Comparison of ENCODE assay signal across 34 mouse cellular contexts in genomic region chr17:27677756-27678155, GRCm38 (mm10). TPM values are rescaled to one million over a fixed set of nuclear protein-coding genes. Genes with fewer than 3 reads are reported as not detected.
DNase-seq lines count a peak whose midpoint lies in the region; ATAC-seq lines count a peak whose summit lies in the region.
"Had no signal": no experiment of that assay in that cellular context is flagged by ENCODE, and none has a peak within 500 bp of the region (broad histone marks: within the 10 kb centered on the region; RNA-seq: fewer than 3 reads in every experiment).

No protein-coding gene starts in this region.

- no peak for DNase-seq in forebrain, embryonic 10.5 days (ENCODE audit: extremely low spot score, low spot score)
- no peak for DNase-seq in hindbrain, embryonic 14.5 days (ENCODE audit: low spot score)
- no peak for DNase-seq in hindbrain, embryonic 11.5 days (ENCODE audit: low spot score)
- no peak for DNase-seq in neural tube, embryonic 10.5 days (ENCODE audit: extremely low spot score, low spot score)
- no peak for DNase-seq in kidney, adult 8-10 months
- DNase-seq in adrenal gland, adult 8-10 months: no peak
- DNase-seq: adrenal gland, postnatal 10 days; cerebellum, adult 11 months; cerebellum, adult 9-10 months; cerebellum, postnatal 36 days; embryo, embryonic 11 days; gastrocnemius, postnatal 14 days; heart, postnatal 14 days; kidney, adult 9 months; kidney, postnatal 10 days had no signal

- peak overlapping the region; percentile 94 for H3K27ac ChIP-seq in forebrain, embryonic 13.5 days
- H3K27ac ChIP-seq in forebrain, embryonic 10.5 days: no peak overlapping the region
- H3K27ac ChIP-seq in hindbrain, embryonic 14.5 days: peak overlapping the region; percentile 88
- H3K27ac ChIP-seq in hindbrain, embryonic 11.5 days (ENCODE audit: low read depth, low read length): no peak overlapping the region
- peak overlapping the region; percentile 88 for H3K27ac ChIP-seq in neural tube, embryonic 13.5 days (replicated peaks)
- H3K27ac ChIP-seq: embryonic facial prominence, embryonic 12.5 days; intestine, embryonic 15.5 days; limb, embryonic 13.5 days; lung, embryonic 15.5 days; midbrain, embryonic 10.5 days had no signal

- H3K4me1 ChIP-seq in forebrain, embryonic 13.5 days: peaks cover 52% of the 10 kb centered on the region
- peaks cover 29% of the 10 kb centered on the region for H3K4me1 ChIP-seq in forebrain, embryonic 10.5 days
- H3K4me1 ChIP-seq in hindbrain, embryonic 14.5 days (replicated peaks; ENCODE audit: control insufficient read depth, insufficient read depth, low read length): peaks cover 19% of the 10 kb centered on the region
- H3K4me1 ChIP-seq in hindbrain, embryonic 11.5 days (replicated peaks; ENCODE audit: control insufficient read depth, insufficient read depth, low read length): no peaks in the 10 kb centered on the region
- H3K4me1 ChIP-seq in neural tube, embryonic 13.5 days (replicated peaks): peaks cover 34% of the 10 kb centered on the region

- no peak overlapping the region for H3K4me2 ChIP-seq in forebrain, embryonic 13.5 days
- H3K4me2 ChIP-seq in hindbrain, embryonic 14.5 days (replicated peaks): no peak overlapping the region
- H3K4me2 ChIP-seq in hindbrain, embryonic 11.5 days (replicated peaks; ENCODE audit: low read depth, low read length): no peak overlapping the region
- H3K4me2 ChIP-seq in neural tube, embryonic 13.5 days: no peak overlapping the region
- H3K4me2 ChIP-seq: embryonic facial prominence, embryonic 12.5 days; hindbrain, embryonic 15.5 days; intestine, embryonic 15.5 days; limb, embryonic 13.5 days; liver, embryonic 11.5 days; lung, embryonic 15.5 days had no signal

- no peak overlapping the region for H3K9ac ChIP-seq in forebrain, embryonic 13.5 days
- H3K9ac ChIP-seq in hindbrain, embryonic 14.5 days: no peak overlapping the region
- H3K9ac ChIP-seq in hindbrain, embryonic 11.5 days (ENCODE audit: low read depth, low read length): no peak overlapping the region
- no peak overlapping the region for H3K9ac ChIP-seq in neural tube, embryonic 13.5 days
- H3K9ac ChIP-seq: embryonic facial prominence, embryonic 12.5 days; hindbrain, embryonic 15.5 days; intestine, embryonic 15.5 days; limb, embryonic 13.5 days; lung, embryonic 15.5 days had no signal

- no peaks in the 10 kb centered on the region for H3K9me3 ChIP-seq in forebrain, embryonic 13.5 days (replicated peaks)
- H3K9me3 ChIP-seq in forebrain, embryonic 10.5 days: no peaks in the 10 kb centered on the region
- no peaks in the 10 kb centered on the region for H3K9me3 ChIP-seq in hindbrain, embryonic 14.5 days (ENCODE audit: control insufficient read depth, low read length)
- no peaks in the 10 kb centered on the region for H3K9me3 ChIP-seq in hindbrain, embryonic 11.5 days (ENCODE audit: control insufficient read depth, low read length)
- no peaks in the 10 kb centered on the region for H3K9me3 ChIP-seq in neural tube, embryonic 13.5 days
- H3K9me3 ChIP-seq: embryonic facial prominence, embryonic 12.5 days; G1E; hindbrain, embryonic 15.5 days; intestine, embryonic 15.5 days; limb, embryonic 13.5 days; lung, embryonic 15.5 days; midbrain, embryonic 10.5 days had no signal

- no peaks in the 10 kb centered on the region for H3K27me3 ChIP-seq in forebrain, embryonic 13.5 days
- peaks cover under 1% of the 10 kb centered on the region; the same call in 1 of the 2 replicates for H3K27me3 ChIP-seq in forebrain, embryonic 10.5 days (ENCODE audit: poor library complexity, severe bottlenecking)
- no peaks in the 10 kb centered on the region for H3K27me3 ChIP-seq in hindbrain, embryonic 14.5 days (ENCODE audit: control insufficient read depth, insufficient read depth, low read length)
- no peaks in the 10 kb centered on the region for H3K27me3 ChIP-seq in hindbrain, embryonic 11.5 days (ENCODE audit: control insufficient read depth, insufficient read depth, low read length)
- no peaks in the 10 kb centered on the region for H3K27me3 ChIP-seq in neural tube, embryonic 13.5 days
- H3K27me3 ChIP-seq: embryonic facial prominence, embryonic 12.5 days; hindbrain, embryonic 15.5 days; intestine, embryonic 15.5 days; lung, embryonic 15.5 days had no signal

- no peak overlapping the region for H3K4me3 ChIP-seq in forebrain, embryonic 13.5 days
- no peak overlapping the region for H3K4me3 ChIP-seq in forebrain, embryonic 10.5 days
- H3K4me3 ChIP-seq in hindbrain, embryonic 14.5 days (replicated peaks; ENCODE audit: low read length): no peak overlapping the region
- H3K4me3 ChIP-seq in hindbrain, embryonic 11.5 days (ENCODE audit: low read depth, low read length): no peak overlapping the region
- no peak overlapping the region for H3K4me3 ChIP-seq in neural tube, embryonic 13.5 days
- H3K4me3 ChIP-seq: embryonic facial prominence, embryonic 12.5 days; hindbrain, embryonic 15.5 days; intestine, embryonic 15.5 days; limb, embryonic 13.5 days; lung, embryonic 15.5 days; midbrain, embryonic 10.5 days had no signal

- WGBS in forebrain, embryonic 13.5 days: 89% methylated on average over 5 of the region's 5 CpGs
- 91% methylated on average over 5 of the region's 5 CpGs for WGBS in forebrain, embryonic 10.5 days
- 85% methylated on average over 5 of the region's 5 CpGs for WGBS in hindbrain, embryonic 14.5 days
- WGBS in hindbrain, embryonic 11.5 days: 88% methylated on average over 5 of the region's 5 CpGs
- 82% methylated on average over 5 of the region's 5 CpGs for WGBS in neural tube, embryonic 13.5 days

- no peak for ATAC-seq in forebrain, embryonic 13.5 days
- ATAC-seq in hindbrain, embryonic 14.5 days (ENCODE audit: low FRiP score): no peak
- no peak for ATAC-seq in hindbrain, embryonic 11.5 days (ENCODE audit: low FRiP score)
- no peak for ATAC-seq in neural tube, embryonic 13.5 days (ENCODE audit: low read depth)
- ATAC-seq: intestine, embryonic 15.5 days had no signal

- no peaks in the 10 kb centered on the region for H3K36me3 ChIP-seq in forebrain, embryonic 13.5 days (ENCODE audit: poor library complexity, severe bottlenecking)
- no peaks in the 10 kb centered on the region for H3K36me3 ChIP-seq in forebrain, embryonic 10.5 days (replicated peaks)
- H3K36me3 ChIP-seq in hindbrain, embryonic 14.5 days (replicated peaks; ENCODE audit: control insufficient read depth, insufficient read depth): no peaks in the 10 kb centered on the region
- H3K36me3 ChIP-seq in hindbrain, embryonic 11.5 days (ENCODE audit: control insufficient read depth, insufficient read depth, low read length): no peaks in the 10 kb centered on the region
- no peaks in the 10 kb centered on the region for H3K36me3 ChIP-seq in neural tube, embryonic 13.5 days
- H3K36me3 ChIP-seq: embryonic facial prominence, embryonic 12.5 days; G1E; hindbrain, embryonic 15.5 days; intestine, embryonic 15.5 days; limb, embryonic 13.5 days; lung, embryonic 15.5 days; midbrain, embryonic 10.5 days had no signal

RNA-seq across cellular contexts. Expression of gene Pacsin1, which starts 22.4 kb away (rescaled TPM):
- 14.8 and 18.2 TPM in 2 replicates for polyA plus RNA-seq in forebrain, embryonic 13.5 days (2015; fragmentation: Nextera tagmentation; extraction: Ambion mirVana)
- 4.3 TPM in 2 replicates for polyA plus RNA-seq in forebrain, embryonic 10.5 days (2016; fragmentation: Nextera tagmentation; extraction: Ambion mirVana)
- 44.5 and 51.7 TPM in 2 replicates for polyA plus RNA-seq in hindbrain, embryonic 14.5 days (2014; fragmentation: Nextera tagmentation; extraction: Ambion mirVana)
- polyA plus RNA-seq in hindbrain, embryonic 11.5 days (2014; fragmentation: Nextera tagmentation; extraction: Ambion mirVana): 3.5 and 3.7 TPM in 2 replicates
- 29.6 and 32.1 TPM in 2 replicates for polyA plus RNA-seq in neural tube, embryonic 13.5 days (2015; fragmentation: Nextera tagmentation; extraction: Ambion mirVana)
- 10 to 100 TPM in 1 of 4 experiments, 1 to 10 TPM in 3; 3.9 to 11.2 (median 7.9) TPM for total RNA-seq in adrenal gland, adult 8-10 months (2022)
- total RNA-seq: granulocyte monocyte progenitor cell, adult 5-6 weeks; megakaryocyte progenitor cell, adult 5-6 weeks; monocyte, adult 5-6 weeks had no signal
- polyA plus RNA-seq: G1E had no signal

RNA-seq across cellular contexts. Expression of gene Rps10, which starts 41.3 kb away (rescaled TPM):
- polyA plus RNA-seq in forebrain, embryonic 13.5 days (2015; fragmentation: Nextera tagmentation; extraction: Ambion mirVana): 659 and 777 TPM in 2 replicates
- 919 and 934 TPM in 2 replicates for polyA plus RNA-seq in forebrain, embryonic 10.5 days (2016; fragmentation: Nextera tagmentation; extraction: Ambion mirVana)
- 489 and 624 TPM in 2 replicates for polyA plus RNA-seq in hindbrain, embryonic 14.5 days (2014; fragmentation: Nextera tagmentation; extraction: Ambion mirVana)
- 817 and 827 TPM in 2 replicates for polyA plus RNA-seq in hindbrain, embryonic 11.5 days (2014; fragmentation: Nextera tagmentation; extraction: Ambion mirVana)
- polyA plus RNA-seq in neural tube, embryonic 13.5 days (2015; fragmentation: Nextera tagmentation; extraction: Ambion mirVana): 578 and 594 TPM in 2 replicates
- total RNA-seq in adrenal gland, adult 8-10 months (2022): 100 to 1,000 TPM; 828 to 975 (median 886) TPM

RNA-seq across cellular contexts. Expression of gene RPS10-NUDT3, which starts 42.7 kb away (rescaled TPM):
- polyA plus RNA-seq in forebrain, embryonic 13.5 days (2015; fragmentation: Nextera tagmentation; extraction: Ambion mirVana): not detected in 2 replicates
- not detected in 2 replicates for polyA plus RNA-seq in forebrain, embryonic 10.5 days (2016; fragmentation: Nextera tagmentation; extraction: Ambion mirVana)
- not detected in 2 replicates for polyA plus RNA-seq in hindbrain, embryonic 14.5 days (2014; fragmentation: Nextera tagmentation; extraction: Ambion mirVana)
- not detected in 2 replicates for polyA plus RNA-seq in hindbrain, embryonic 11.5 days (2014; fragmentation: Nextera tagmentation; extraction: Ambion mirVana)
- polyA plus RNA-seq in neural tube, embryonic 13.5 days (2015; fragmentation: Nextera tagmentation; extraction: Ambion mirVana): not detected in 2 replicates
- total RNA-seq in adrenal gland, adult 8-10 months (2022): not detected
- total RNA-seq: G1E; gastrocnemius, postnatal 14 days; granulocyte monocyte progenitor cell, adult 5-6 weeks; heart, postnatal 14 days; left cerebral cortex, postnatal 36 days; megakaryocyte progenitor cell, adult 5-6 weeks; monocyte, adult 5-6 weeks had no signal
- polyA plus RNA-seq: embryonic facial prominence, embryonic 12.5 days; G1E; heart, embryonic 14.5 days; hindbrain, embryonic 15.5 days; intestine, embryonic 15.5 days; large intestine, adult 2 months; limb, embryonic 13.5 days; liver, embryonic 11.5 days; liver, embryonic 16.5 days; lung, embryonic 15.5 days; midbrain, embryonic 10.5 days; stomach, embryonic 14.5 days; testis, adult 2 months had no signal

RNA-seq across cellular contexts. Expression of gene Spdef, which starts 51.0 kb away (rescaled TPM):
- polyA plus RNA-seq in forebrain, embryonic 13.5 days (2015; fragmentation: Nextera tagmentation; extraction: Ambion mirVana): 0.38 and 0.75 TPM in 2 replicates
- 0.31 TPM in 1 of 2 replicates, not detected in the other for polyA plus RNA-seq in forebrain, embryonic 10.5 days (2016; fragmentation: Nextera tagmentation; extraction: Ambion mirVana)
- polyA plus RNA-seq in hindbrain, embryonic 14.5 days (2014; fragmentation: Nextera tagmentation; extraction: Ambion mirVana): 0.26 and 0.94 TPM in 2 replicates
- polyA plus RNA-seq in hindbrain, embryonic 11.5 days (2014; fragmentation: Nextera tagmentation; extraction: Ambion mirVana): 0.17 TPM in 1 of 2 replicates, not detected in the other
- polyA plus RNA-seq in neural tube, embryonic 13.5 days (2015; fragmentation: Nextera tagmentation; extraction: Ambion mirVana): 0.56 and 0.68 TPM in 2 replicates
- total RNA-seq in adrenal gland, adult 8-10 months (2022): under 1 TPM in 1 of 4 experiments, not detected in 3; 0.37 TPM
- total RNA-seq: adrenal gland, postnatal 10 days; G1E; granulocyte monocyte progenitor cell, adult 5-6 weeks; heart, postnatal 14 days; megakaryocyte progenitor cell, adult 5-6 weeks; monocyte, adult 5-6 weeks had no signal
- polyA plus RNA-seq: liver, embryonic 11.5 days had no signal

RNA-seq across cellular contexts. Expression of gene Nudt3, which starts 54.5 kb away (rescaled TPM):
- 191 and 196 TPM in 2 replicates for polyA plus RNA-seq in forebrain, embryonic 13.5 days (2015; fragmentation: Nextera tagmentation; extraction: Ambion mirVana)
- polyA plus RNA-seq in forebrain, embryonic 10.5 days (2016; fragmentation: Nextera tagmentation; extraction: Ambion mirVana): 81.9 and 91.7 TPM in 2 replicates
- 107 and 115 TPM in 2 replicates for polyA plus RNA-seq in hindbrain, embryonic 14.5 days (2014; fragmentation: Nextera tagmentation; extraction: Ambion mirVana)
- 53.3 and 61.2 TPM in 2 replicates for polyA plus RNA-seq in hindbrain, embryonic 11.5 days (2014; fragmentation: Nextera tagmentation; extraction: Ambion mirVana)
- polyA plus RNA-seq in neural tube, embryonic 13.5 days (2015; fragmentation: Nextera tagmentation; extraction: Ambion mirVana): 238 and 300 TPM in 2 replicates
- total RNA-seq in adrenal gland, adult 8-10 months (2022): 100 to 1,000 TPM; 194 to 226 (median 212) TPM

Comparison
In these comparisons a context has a peak if more than half of its experiments do, and no peak if none do; other contexts are left out.
1. H3K27ac ChIP-seq: peak in forebrain, embryonic 13.5 days (single experiment), hindbrain, embryonic 14.5 days (single experiment) and neural tube, embryonic 13.5 days (single experiment); none in forebrain, embryonic 10.5 days (single experiment) and hindbrain, embryonic 11.5 days (single experiment).